Mouse (Mus musculus) midbrain, embryonic 11.5 days (tissue): ENCODE results near the gene Rab5if. TPM values are rescaled to one million over a fixed set of nuclear protein-coding genes. Genes with fewer than 3 reads are reported as not detected.

Experiments used
- ATAC-seq: fragments of 200-750 bp; cut with Nextera tagmentation; 2 replicates; pipeline ENCODE4 v1.8.0; 2017; ENCODE audit warnings: moderate TSS enrichment, moderate library complexity; ENCODE audit not compliant: low FRiP score
- DNase-seq: peaks from one replicate; pipeline ENCODE4 v3.0.0; 2015; ENCODE audit warnings: low spot score; ENCODE audit errors: missing footprints
- H3K27ac ChIP-seq: fragments of 300-500 bp; sonication (generic); 2 replicates; pipeline ENCODE4 v1.5.1; 2014; ENCODE audit warnings: low read depth, low read length
- H3K27me3 ChIP-seq: fragments of 300-500 bp; sonication (generic); 2 replicates; pipeline ENCODE4 v1.6.1; 2014; ENCODE audit warnings: mild to moderate bottlenecking, low read length, moderate library complexity, mixed read lengths; ENCODE audit not compliant: control insufficient read depth, insufficient read depth
- H3K36me3 ChIP-seq: fragments of 300-500 bp; sonication (generic); 2 replicates; pipeline ENCODE4 v1.6.1; 2014; ENCODE audit warnings: mild to moderate bottlenecking, low read length, moderate library complexity, mixed read lengths; ENCODE audit not compliant: control insufficient read depth, insufficient read depth
- H3K4me1 ChIP-seq: fragments of 300-500 bp; sonication (generic); 2 replicates; pipeline ENCODE4 v1.6.1; 2014; ENCODE audit warnings: low read length; ENCODE audit not compliant: control insufficient read depth, insufficient read depth
- H3K4me2 ChIP-seq: fragments of 300-500 bp; sonication (generic); 2 replicates; pipeline ENCODE4 v1.6.1; 2014; ENCODE audit warnings: mild to moderate bottlenecking, moderate library complexity
- H3K4me3 ChIP-seq: fragments of 300-500 bp; sonication (generic); 2 replicates; pipeline ENCODE4 v1.5.1; 2014; ENCODE audit warnings: low read depth, low read length
- H3K9ac ChIP-seq: fragments of 300-500 bp; sonication (generic); 2 replicates; pipeline ENCODE4 v1.6.1; 2014; ENCODE audit warnings: low read length
- H3K9me3 ChIP-seq: fragments of 300-500 bp; sonication (generic); 2 replicates; pipeline ENCODE4 v1.6.1; 2016; ENCODE audit warnings: low read length; ENCODE audit not compliant: control insufficient read depth
- WGBS: fragments of 180-500 bp; shearing (Covaris S2); extraction: QIAGEN DNeasy Blood & Tissue Kit; methylation state at CpG from one replicate; pipeline ENCODE4 v1.1.7; 2014; 5-methylcytosine and 5-hydroxymethylcytosine counted together
- polyA plus RNA-seq: library from polyadenylated mRNA; unstranded; fragments of >200 nt; fragmentation: Nextera tagmentation; extraction: Ambion mirVana; gene quantifications from 2 replicates; pipeline ENCODE4 v1.2.1, GENCODE M21; 2014

The Rab5if gene
- polyA plus RNA-seq, 1 experiment from 2014 or later: 196 TPM

DNA sequence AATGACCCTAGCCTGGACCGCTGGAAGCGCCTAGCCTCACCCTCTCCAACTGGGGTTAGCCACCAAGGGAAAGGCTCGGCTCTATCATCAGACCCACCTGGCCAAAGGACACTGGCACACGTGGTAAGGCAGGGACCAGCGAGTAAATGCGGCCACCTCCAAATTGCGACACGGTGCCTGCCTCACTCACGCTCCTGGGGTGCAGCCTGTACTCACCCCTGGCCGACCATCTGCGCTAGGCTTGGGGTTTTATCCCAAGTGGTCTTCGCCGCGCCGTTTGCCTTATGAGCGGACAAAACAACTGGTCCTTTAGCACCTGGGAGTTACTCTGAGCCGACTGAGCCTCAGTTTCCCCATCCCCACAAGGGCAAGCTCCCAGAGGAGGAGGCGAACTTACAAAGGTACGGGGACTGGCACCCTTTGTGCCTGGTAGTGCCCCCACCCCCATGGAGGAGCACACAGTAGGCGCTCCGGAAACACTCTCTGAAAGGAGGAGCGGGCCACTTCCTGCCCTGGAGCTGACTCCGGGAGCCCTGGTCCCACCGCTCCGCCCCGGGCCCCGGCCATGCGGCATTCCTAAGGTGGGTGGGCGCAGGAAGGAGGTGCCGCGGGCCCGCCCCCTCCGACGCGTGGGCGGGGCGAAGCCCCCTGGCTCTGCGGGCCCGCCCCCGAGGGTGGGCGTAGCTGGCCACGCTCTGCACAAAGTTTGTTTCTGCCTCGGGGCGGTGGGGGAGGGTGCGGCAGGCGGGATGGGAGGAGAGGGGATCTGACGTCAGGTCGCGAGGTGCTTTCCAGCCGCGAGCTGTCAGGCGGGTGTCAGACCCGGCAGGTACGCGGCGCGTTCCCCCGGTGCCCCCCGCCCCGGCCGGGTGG lies 23.4 kb upstream of the Rab5if start, which contains the start of gene Tgif2:
Tgif2 (plus strand) TSS at position 689 of the 873 bp plus-strand sequence.
- H3K9ac ChIP-seq: peak within 1 kb of the TSS; percentile 95
- H3K27me3 ChIP-seq: no peaks in the 10 kb centered on the region
- no peaks in the 10 kb centered on the region for H3K9me3 ChIP-seq
- peaks cover 29% of the 10 kb centered on the region for H3K4me1 ChIP-seq
- H3K27ac ChIP-seq: peak within 1 kb of the TSS; percentile 92
- ATAC-seq: peak; percentile 89
- H3K36me3 ChIP-seq: peaks cover 2% of the 10 kb centered on the region
- H3K4me3 ChIP-seq: peak within 1 kb of the TSS; percentile 86
- peak within 1 kb of the TSS; percentile 64 for H3K4me2 ChIP-seq
- peak; percentile 100 for DNase-seq
- WGBS: under 1% methylated on average over 47 of the region's 61 CpGs

DNA sequence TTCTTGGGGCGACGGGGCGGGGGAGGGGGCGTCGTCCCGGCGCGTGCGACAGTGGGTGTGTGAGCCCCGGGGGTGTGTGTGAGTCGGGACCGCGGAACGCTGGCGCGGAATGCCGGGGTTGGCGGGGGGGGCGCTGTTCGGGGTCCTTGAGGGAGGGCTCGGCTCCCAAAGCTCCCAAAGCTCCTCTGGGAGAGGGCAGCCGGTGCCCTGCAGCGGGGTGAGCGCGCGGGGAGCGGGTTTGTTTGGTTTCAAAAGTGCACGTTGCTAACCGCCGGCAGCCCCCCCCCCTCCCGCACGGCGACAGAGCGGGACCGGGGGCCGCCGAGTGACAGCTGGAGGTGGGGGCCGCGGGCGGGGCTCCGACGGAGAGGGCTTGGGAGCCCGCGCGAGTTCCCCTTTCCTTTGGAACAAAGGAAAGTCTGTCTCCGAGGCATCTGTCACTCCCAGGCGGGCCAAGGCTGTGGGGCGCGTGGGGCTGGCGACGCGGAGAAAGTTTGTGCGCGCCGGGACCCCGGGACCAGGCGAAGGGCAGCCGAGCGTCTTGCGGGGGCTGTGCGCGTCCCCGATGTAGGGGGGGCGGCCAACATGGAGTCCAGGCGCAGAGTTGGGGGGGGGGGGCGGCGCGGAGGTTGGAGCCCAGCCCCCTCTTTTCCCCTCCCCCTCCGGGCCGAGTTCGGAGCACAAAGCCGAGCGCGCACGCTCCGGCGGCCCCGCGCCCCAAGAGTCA lies 22.5 kb upstream of the Rab5if start:
- H3K4me1 ChIP-seq: peaks cover 35% of the 10 kb centered on the region
- DNase-seq (no peak), ATAC-seq (peak; percentile 62)
- peak overlapping the region; percentile 86 for H3K4me3 ChIP-seq
- H3K27me3 ChIP-seq: no peaks in the 10 kb centered on the region
- H3K27ac ChIP-seq: peak overlapping the region; percentile 92
- H3K9ac ChIP-seq: peak overlapping the region; percentile 95
- H3K4me2 ChIP-seq: peak overlapping the region; percentile 64
- no peaks in the 10 kb centered on the region; the same call in 1 of the 2 replicates for H3K36me3 ChIP-seq
- under 1% methylated on average over 60 of the region's 79 CpGs for WGBS
- H3K9me3 ChIP-seq: no peaks in the 10 kb centered on the region

- H3K9me3 ChIP-seq: no peaks in the 10 kb centered on the region
- WGBS: under 1% methylated on average over 41 of the region's 42 CpGs
- no peaks in the 10 kb centered on the region for H3K27me3 ChIP-seq
- peak overlapping the region; percentile 86 for H3K4me3 ChIP-seq
- peaks cover 35% of the 10 kb centered on the region for H3K4me1 ChIP-seq
- peak; percentile 96 for DNase-seq
- peak overlapping the region; percentile 95 for H3K9ac ChIP-seq
- no peaks in the 10 kb centered on the region; the same call in 1 of the 2 replicates for H3K36me3 ChIP-seq
- peak; percentile 6; the same call in 1 of the 2 replicates for ATAC-seq
- peak overlapping the region; percentile 92 for H3K27ac ChIP-seq
- H3K4me2 ChIP-seq: peak overlapping the region; percentile 64
Measured at GRCm38 (mm10) chr2:156841028-156841840, 21.7 kb upstream of the Rab5if start.

GRCm38 (mm10) chr2:156841841-156842706 lies 20.9 kb upstream of the Rab5if start:
- Histone ChIP-seq H3K27me3 (no peaks in the 10 kb centered on the region), H3K27ac (peak overlapping the region; percentile 21; the same call in 1 of the 2 replicates), H3K9ac (peak overlapping the region; percentile 95), H3K4me3 (peak overlapping the region; percentile 86), H3K9me3 (no peaks in the 10 kb centered on the region), H3K4me1 (peaks cover 35% of the 10 kb centered on the region), H3K36me3 (peaks cover 2% of the 10 kb centered on the region; the same call in 1 of the 2 replicates), H3K4me2 (peak overlapping the region; percentile 64)
- ATAC-seq (no peak), DNase-seq (no peak)
- WGBS: 2% methylated on average over 20 of the region's 20 CpGs

- no peak for ATAC-seq
- Histone ChIP-seq H3K27ac (no peak overlapping the region), H3K9ac (peak overlapping the region; percentile 95), H3K27me3 (no peaks in the 10 kb centered on the region), H3K4me2 (peak overlapping the region; percentile 64), H3K36me3 (peaks cover 8% of the 10 kb centered on the region; the same call in 1 of the 2 replicates), H3K4me1 (peaks cover 35% of the 10 kb centered on the region), H3K9me3 (no peaks in the 10 kb centered on the region), H3K4me3 (peak overlapping the region; percentile 86)
- DNase-seq: no peak
- 16% methylated on average over 11 of the region's 11 CpGs for WGBS
Measured at GRCm38 (mm10) chr2:156842711-156843110, 20.2 kb upstream of the Rab5if start.

- DNase-seq: no peak
- WGBS: 90% methylated on average over 10 of the region's 10 CpGs
- Histone ChIP-seq H3K9me3 (no peaks in the 10 kb centered on the region), H3K4me1 (peaks cover 35% of the 10 kb centered on the region), H3K27ac (no peak overlapping the region), H3K9ac (no peak overlapping the region), H3K36me3 (peaks cover 12% of the 10 kb centered on the region; the same call in 1 of the 2 replicates), H3K4me2 (peak overlapping the region; percentile 64; the same call in 1 of the 2 replicates), H3K4me3 (no peak overlapping the region), H3K27me3 (no peaks in the 10 kb centered on the region)
- ATAC-seq: no peak
Measured at GRCm38 (mm10) chr2:156843331-156843730, 19.6 kb upstream of the Rab5if start.

DNA sequence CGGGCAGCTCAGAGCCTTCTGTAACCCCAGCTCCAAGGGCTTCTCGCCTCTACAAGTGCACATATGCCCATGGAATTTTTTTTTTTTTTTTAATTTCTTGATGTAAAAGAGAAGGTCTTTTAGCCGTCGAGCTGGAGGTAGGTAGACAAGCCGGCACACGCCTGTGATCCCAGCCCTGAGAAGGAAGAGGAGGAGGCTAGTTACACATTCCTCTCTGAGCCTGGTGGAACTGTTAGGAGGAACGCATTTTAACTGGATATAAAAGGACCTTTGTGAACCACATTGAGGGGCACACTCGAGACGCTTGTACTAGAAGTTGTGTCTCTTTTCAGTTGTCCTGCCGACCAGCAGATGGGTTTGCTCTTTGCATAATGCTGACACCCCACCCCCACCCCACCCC lies 18.2 kb upstream of the Rab5if start:
- ATAC-seq: no peak
- Histone ChIP-seq H3K27ac (no peak overlapping the region; the same call in 1 of the 2 replicates), H3K9ac (no peak overlapping the region), H3K36me3 (peaks cover 13% of the 10 kb centered on the region; the same call in 1 of the 2 replicates), H3K4me1 (peaks cover 33% of the 10 kb centered on the region), H3K4me3 (no peak overlapping the region), H3K9me3 (no peaks in the 10 kb centered on the region), H3K4me2 (no peak overlapping the region), H3K27me3 (no peaks in the 10 kb centered on the region)
- WGBS: 63% methylated on average over 10 of the region's 10 CpGs
- no peak for DNase-seq

DNA sequence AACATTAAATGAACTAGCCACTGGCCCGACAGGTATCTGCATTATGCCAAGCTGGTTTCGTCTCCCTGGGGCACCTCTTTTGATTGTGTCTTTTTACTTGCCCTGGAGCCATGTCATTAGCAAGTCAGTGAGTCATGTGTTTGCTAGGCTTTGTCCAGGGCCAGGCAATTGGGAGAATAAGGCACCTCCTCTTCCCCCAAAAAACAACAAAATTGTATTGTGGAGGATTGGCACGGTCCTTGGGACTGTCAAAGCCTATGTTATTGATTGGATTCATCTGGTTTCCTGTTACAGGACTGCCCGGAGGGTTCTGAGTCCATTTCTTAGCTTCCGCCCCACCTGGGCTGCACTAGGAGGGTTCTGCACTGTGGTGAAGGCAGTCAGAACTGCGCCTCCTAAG lies 15.3 kb upstream of the Rab5if start:
- WGBS: 64% methylated on average over 6 of the region's 6 CpGs
- no peaks in the 10 kb centered on the region for H3K9me3 ChIP-seq
- no peak for ATAC-seq
- H3K9ac ChIP-seq: no peak overlapping the region
- H3K4me3 ChIP-seq: no peak overlapping the region
- H3K4me1 ChIP-seq: peaks cover 22% of the 10 kb centered on the region
- no peak overlapping the region for H3K27ac ChIP-seq
- H3K36me3 ChIP-seq: peaks cover 23% of the 10 kb centered on the region
- DNase-seq: no peak
- H3K27me3 ChIP-seq: no peaks in the 10 kb centered on the region
- no peak overlapping the region for H3K4me2 ChIP-seq
